Mouse (Mus musculus) liver, embryonic 14.5 days (tissue): ENCODE measurements around the gene Sigmar1.

ENCODE experiments used
- CTCF ChIP-seq: IDR thresholded peaks from 2 replicates; pipeline ENCODE4 v1.5.1; 2016; ENCODE audit warnings: antibody characterized with exemption, low read depth, control low read depth
- EP300 ChIP-seq: IDR thresholded peaks from 2 replicates; pipeline ENCODE4 v1.6.1; 2016; ENCODE audit warnings: antibody characterized with exemption, low read depth

DNA sequence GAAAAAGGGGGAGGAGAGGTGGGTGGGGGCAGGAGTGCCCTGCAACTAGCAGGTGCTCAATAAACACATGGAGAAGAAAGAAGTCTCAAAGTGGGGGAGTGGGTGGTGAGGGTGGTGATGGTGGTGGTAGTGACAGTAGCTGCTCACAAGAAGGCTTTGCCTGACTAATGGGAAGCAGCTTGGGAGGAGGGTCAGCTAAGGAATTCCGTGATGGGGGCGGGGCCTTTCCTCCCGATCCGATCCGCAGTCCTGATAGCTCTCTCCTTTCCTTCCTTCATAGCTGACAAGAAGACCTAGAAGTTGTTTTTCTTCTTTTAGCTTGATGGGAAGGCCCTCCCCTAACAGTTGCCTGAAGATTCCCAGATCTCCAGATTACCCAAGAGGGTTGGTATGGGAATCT lies 51.3 kb downstream of the Sigmar1 start:
- TF ChIP-seq CTCF (no peak), EP300 (no peak)
